Mouse (Mus musculus) forebrain, postnatal 0 days (tissue): ENCODE results near the gene Kif13a. TPM values are rescaled to one million over a fixed set of nuclear protein-coding genes. Genes with fewer than 3 reads are reported as not detected.

Experiments
- ATAC-seq: fragments of 200-750 bp; cut with Nextera tagmentation; 2 replicates; pipeline ENCODE4 v1.8.0; 2017; ENCODE audit warnings: mild to moderate bottlenecking, moderate library complexity
- DNase-seq: peaks from one replicate; pipeline ENCODE4 v3.0.0-alpha.2; 2015
- H3K27ac ChIP-seq: fragments of 300-500 bp; sonication (generic); 2 replicates; pipeline ENCODE4 v1.5.1; 2014; ENCODE audit warnings: low read depth, mild to moderate bottlenecking, antibody characterized with exemption, low read length, moderate library complexity, mixed read lengths
- H3K27me3 ChIP-seq: fragments of 300-500 bp; sonication (generic); 2 replicates; pipeline ENCODE4 v1.6.1; 2014; ENCODE audit warnings: mild to moderate bottlenecking, low read length, mixed read lengths; ENCODE audit not compliant: insufficient read depth
- H3K36me3 ChIP-seq: fragments of 300-500 bp; sonication (generic); 2 replicates; pipeline ENCODE4 v1.6.1; 2014; ENCODE audit warnings: mild to moderate bottlenecking, moderate library complexity; ENCODE audit not compliant: insufficient read depth
- H3K4me1 ChIP-seq: fragments of 300-500 bp; sonication (generic); 2 replicates; pipeline ENCODE4 v1.6.1; 2014; ENCODE audit warnings: antibody characterized with exemption; ENCODE audit not compliant: insufficient read depth
- H3K4me2 ChIP-seq: fragments of 300-500 bp; sonication (generic); 2 replicates; pipeline ENCODE4 v1.6.1; 2014; ENCODE audit warnings: low read depth, mild to moderate bottlenecking, moderate library complexity
- H3K4me3 ChIP-seq: fragments of 300-500 bp; sonication (generic); 2 replicates; pipeline ENCODE4 v1.5.1; 2014; ENCODE audit warnings: low read depth, low read length, mixed read lengths
- H3K9ac ChIP-seq: fragments of 300-500 bp; sonication (generic); 2 replicates; pipeline ENCODE4 v1.6.1; 2014; ENCODE audit warnings: mild to moderate bottlenecking
- H3K9me3 ChIP-seq: fragments of 300-500 bp; sonication (generic); 2 replicates; pipeline ENCODE4 v1.6.1; 2016; ENCODE audit warnings: low read length
- CTCF ChIP-seq: sonication (generic); IDR thresholded peaks from 2 replicates; pipeline ENCODE4 v1.5.1; 2016; ENCODE audit warnings: antibody characterized with exemption, control low read depth, low read depth
- WGBS: fragments of 180-500 bp; shearing (Covaris S2); extraction: QIAGEN DNeasy Blood & Tissue Kit; methylation state at CpG from one replicate; pipeline ENCODE4 v1.1.7; 2014; 5-methylcytosine and 5-hydroxymethylcytosine counted together
- polyA plus RNA-seq: library from polyadenylated mRNA; unstranded; fragments of >200 nt; fragmentation: Nextera tagmentation; extraction: Ambion mirVana; gene quantifications from 2 replicates; pipeline ENCODE4 v1.2.1, GENCODE M21; 2015
- total RNA-seq: library from RNA; depleted of rRNA; stranded (reverse); fragments of >200 nt; gene quantifications from 2 replicates; pipeline ENCODE4 v1.2.3, GENCODE M21; 2014; rRNA removed

Kif13a gene
- total and polyA plus RNA-seq, 2 experiments from 2014 or later: 9.2 to 19.7 TPM

DNA sequence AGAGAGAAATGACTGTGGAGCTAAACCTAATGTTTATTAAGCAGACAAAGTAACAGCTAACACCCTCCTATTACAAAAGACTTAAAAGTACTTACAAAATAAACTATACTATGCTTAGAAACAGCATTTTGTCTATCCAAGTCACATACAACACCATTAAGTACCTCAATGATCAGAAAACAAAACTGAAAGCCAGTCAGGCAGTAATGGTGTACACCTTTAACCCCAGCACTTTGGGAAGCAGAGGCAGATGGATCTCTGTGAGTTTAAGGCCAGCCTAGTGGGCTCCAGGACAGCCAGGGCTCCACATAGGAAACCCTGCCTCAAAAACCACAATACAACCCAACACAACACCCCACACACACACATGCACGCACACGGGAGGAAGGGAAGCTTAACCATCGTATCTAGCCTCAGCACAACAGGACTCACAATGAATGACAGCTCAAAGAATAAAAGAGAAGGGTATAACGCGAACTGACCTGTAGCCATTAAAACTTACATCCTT is 210.7 kb downstream of the Kif13a start:
- 74% methylated on average over 5 of the region's 5 CpGs for WGBS
- no peak overlapping the region for H3K27ac ChIP-seq
- no peak for ATAC-seq

DNA sequence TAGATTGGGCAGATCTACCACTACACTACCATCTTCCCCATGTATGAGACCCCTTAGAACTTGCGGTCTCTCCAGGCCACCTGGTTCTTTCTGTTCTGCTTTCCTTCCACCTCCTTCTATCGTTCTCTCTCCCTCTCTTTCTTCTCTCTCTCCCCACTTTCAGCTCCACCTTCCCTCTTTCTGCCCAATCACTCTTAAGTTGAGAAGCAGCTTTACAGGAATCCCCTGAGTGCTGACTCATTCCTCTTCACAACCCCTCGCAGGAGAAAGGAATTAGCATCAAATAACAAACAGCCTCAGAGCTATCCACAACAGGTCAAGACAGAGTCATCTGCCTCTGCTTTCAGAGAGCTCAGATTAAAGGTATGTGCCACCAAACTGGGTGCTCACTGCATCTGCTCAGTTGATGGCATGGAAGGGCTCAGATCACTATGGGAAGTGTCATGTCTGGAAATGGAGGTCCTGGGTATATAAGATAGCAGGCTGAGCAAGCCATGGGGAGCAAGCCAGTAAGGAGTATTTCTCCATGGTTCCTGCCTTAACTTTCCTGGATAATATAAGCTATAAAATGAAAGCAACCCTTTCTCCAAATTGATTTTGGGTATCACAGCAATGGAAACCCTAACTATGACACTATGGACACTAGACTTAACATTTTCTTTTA is 213.6 kb downstream of the Kif13a start:
- no peak overlapping the region for H3K4me3 ChIP-seq
- no peak for TF ChIP-seq CTCF
- 77% methylated on average over 3 of the region's 3 CpGs for WGBS
- no peak overlapping the region for H3K27ac ChIP-seq
- H3K9me3 ChIP-seq: no peaks in the 10 kb centered on the region
- ATAC-seq (no peak), DNase-seq (no peak)
- no peaks in the 10 kb centered on the region for H3K4me1 ChIP-seq
- peaks cover 15% of the 10 kb centered on the region; the same call in 1 of the 2 replicates for H3K36me3 ChIP-seq
- no peak overlapping the region for H3K9ac ChIP-seq
- no peak overlapping the region for H3K4me2 ChIP-seq
- H3K27me3 ChIP-seq: no peaks in the 10 kb centered on the region

More for the DNA sequence above, 210.7 kb downstream of the Kif13a start:
- no peak overlapping the region for H3K9ac ChIP-seq
- no peak overlapping the region for H3K4me3 ChIP-seq
- no peaks in the 10 kb centered on the region for H3K9me3 ChIP-seq
- H3K36me3 ChIP-seq: peaks cover 2% of the 10 kb centered on the region; the same call in 1 of the 2 replicates
- H3K4me1 ChIP-seq: no peaks in the 10 kb centered on the region
- no peak for TF ChIP-seq CTCF
- H3K27me3 ChIP-seq: no peaks in the 10 kb centered on the region
- DNase-seq: no peak
- no peak overlapping the region for H3K4me2 ChIP-seq

GRCm38 (mm10) chr13:46713486-46713885 is 216.2 kb downstream of the Kif13a start:
- no peak for DNase-seq
- Histone ChIP-seq H3K27me3 (no peaks in the 10 kb centered on the region), H3K27ac (no peak overlapping the region), H3K36me3 (peaks cover 17% of the 10 kb centered on the region; the same call in 1 of the 2 replicates), H3K9me3 (no peaks in the 10 kb centered on the region), H3K4me1 (no peaks in the 10 kb centered on the region), H3K4me2 (no peak overlapping the region), H3K9ac (no peak overlapping the region), H3K4me3 (no peak overlapping the region)
- no peak for TF ChIP-seq CTCF
- WGBS: 80% methylated on average over 5 of the region's 5 CpGs
- no peak for ATAC-seq

GRCm38 (mm10) chr13:46703138-46703537 is 226.5 kb downstream of the Kif13a start:
- Histone ChIP-seq H3K27me3 (no peaks in the 10 kb centered on the region), H3K27ac (no peak overlapping the region), H3K9ac (no peak overlapping the region), H3K36me3 (peaks cover 20% of the 10 kb centered on the region), H3K4me2 (no peak overlapping the region), H3K4me1 (no peaks in the 10 kb centered on the region), H3K9me3 (no peaks in the 10 kb centered on the region), H3K4me3 (no peak overlapping the region)
- ATAC-seq (no peak), DNase-seq (no peak)
- WGBS: 81% methylated on average over 5 of the region's 5 CpGs
- peak; percentile 35 for TF ChIP-seq CTCF

DNA sequence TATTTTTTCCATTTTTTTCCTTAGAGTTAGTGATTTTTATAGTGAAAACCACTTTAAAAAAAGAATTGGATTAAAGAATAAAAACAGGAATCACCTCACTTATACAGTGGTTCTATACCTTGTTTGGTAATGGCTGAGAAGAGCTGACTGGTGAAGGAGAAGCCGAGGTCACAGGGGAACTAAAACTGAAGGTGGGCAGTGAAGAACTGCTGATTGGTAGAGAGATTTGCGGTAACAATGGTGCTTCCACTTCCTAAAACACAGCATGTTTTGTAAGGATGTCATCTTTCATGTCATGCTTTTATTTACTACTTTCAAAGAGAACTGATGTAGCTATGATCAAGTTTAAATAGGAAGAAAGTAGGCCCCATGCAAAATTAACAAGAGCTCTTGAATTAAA is 228.2 kb downstream of the Kif13a start:
- no peak for TF ChIP-seq CTCF
- Histone ChIP-seq H3K4me2 (no peak overlapping the region), H3K9ac (no peak overlapping the region), H3K4me3 (no peak overlapping the region), H3K4me1 (no peaks in the 10 kb centered on the region), H3K36me3 (peaks cover 18% of the 10 kb centered on the region; the same call in 1 of the 2 replicates), H3K9me3 (no peaks in the 10 kb centered on the region), H3K27me3 (no peaks in the 10 kb centered on the region), H3K27ac (no peak overlapping the region)
- 89% methylated on average over 2 of the region's 2 CpGs for WGBS
- DNase-seq (no peak), ATAC-seq (no peak)

- WGBS: 86% methylated on average over 1 of the region's 1 CpGs
- DNase-seq (no peak), ATAC-seq (no peak)
- no peak overlapping the region for H3K27ac ChIP-seq
- no peaks in the 10 kb centered on the region for H3K9me3 ChIP-seq
- no peak overlapping the region for H3K4me2 ChIP-seq
- no peak overlapping the region for H3K4me3 ChIP-seq
- H3K27me3 ChIP-seq: no peaks in the 10 kb centered on the region
- H3K4me1 ChIP-seq: no peaks in the 10 kb centered on the region
- no peak for TF ChIP-seq CTCF
- peaks cover 17% of the 10 kb centered on the region for H3K36me3 ChIP-seq
- H3K9ac ChIP-seq: no peak overlapping the region
Measured at GRCm38 (mm10) chr13:46699372-46699771, 230.3 kb downstream of the Kif13a start.

Other genes starting within 250 kb of the Kif13a start
- 60.6 and 62.4 TPM in 2 replicates for gene Nup153, start 201.9 kb downstream of the Kif13a start, total RNA-seq
- 7.3 and 11.5 TPM in 2 replicates for gene Nup153, start 201.9 kb downstream of the Kif13a start, polyA plus RNA-seq
- 14.3 and 15.4 TPM in 2 replicates for gene Nhlrc1, start 85.0 kb upstream of the Kif13a start, total RNA-seq
- 12.5 and 17.0 TPM in 2 replicates for gene Nhlrc1, start 85.0 kb upstream of the Kif13a start, polyA plus RNA-seq
- 27.2 and 28.9 TPM in 2 replicates for gene Kdm1b, start 113.6 kb upstream of the Kif13a start, total RNA-seq
- 12.5 and 13.9 TPM in 2 replicates for gene Kdm1b, start 113.6 kb upstream of the Kif13a start, polyA plus RNA-seq
- gene Tpmt, start 114.9 kb upstream of the Kif13a start, total RNA-seq: 13.2 and 13.6 TPM in 2 replicates
- 8.6 and 11.1 TPM in 2 replicates for gene Tpmt, start 114.9 kb upstream of the Kif13a start, polyA plus RNA-seq
- gene Dek, start 176.3 kb upstream of the Kif13a start, total RNA-seq: 56.9 and 70.0 TPM in 2 replicates
- 85.3 and 118 TPM in 2 replicates for gene Dek, start 176.3 kb upstream of the Kif13a start, polyA plus RNA-seq
- gene Rnf144b, start 192.8 kb upstream of the Kif13a start, total RNA-seq: 2.3 and 4.0 TPM in 2 replicates
- 1.3 and 1.5 TPM in 2 replicates for gene Rnf144b, start 192.8 kb upstream of the Kif13a start, polyA plus RNA-seq